Mouse (Mus musculus): ENCODE measurements around the gene A630095N17Rik. TPM values are rescaled to one million over a fixed set of nuclear protein-coding genes. Genes with fewer than 3 reads are reported as not detected.

The A630095N17Rik gene
- polyA plus RNA-seq, 1 experiment: not detected

- Histone ChIP-seq H3K4me1 (ENCODE audit: control insufficient read depth, insufficient read depth, low read length) (0 out of 2 replicates have a peak, but pooled peaks cover 3% of the 10 kb centered on the region), H3K4me3 (ENCODE audit: insufficient read depth, low read length) (peak overlapping the region; percentile 57), H3K27ac (ENCODE audit: insufficient read depth, low read length) (no peak overlapping the region; the same call in 1 of the 2 replicates)
- TF ChIP-seq POLR2A (IDR thresholded peaks at IDR 0.05; ENCODE audit: low read depth, low read length) (peak; percentile 52), CTCF (IDR thresholded peaks at IDR 0.05; ENCODE audit: borderline replicate concordance, insufficient read depth, low read length) (no peak)
Measured at GRCm38 (mm10) chr1:75208967-75209678, 22.8 kb downstream of the A630095N17Rik start.

DNA sequence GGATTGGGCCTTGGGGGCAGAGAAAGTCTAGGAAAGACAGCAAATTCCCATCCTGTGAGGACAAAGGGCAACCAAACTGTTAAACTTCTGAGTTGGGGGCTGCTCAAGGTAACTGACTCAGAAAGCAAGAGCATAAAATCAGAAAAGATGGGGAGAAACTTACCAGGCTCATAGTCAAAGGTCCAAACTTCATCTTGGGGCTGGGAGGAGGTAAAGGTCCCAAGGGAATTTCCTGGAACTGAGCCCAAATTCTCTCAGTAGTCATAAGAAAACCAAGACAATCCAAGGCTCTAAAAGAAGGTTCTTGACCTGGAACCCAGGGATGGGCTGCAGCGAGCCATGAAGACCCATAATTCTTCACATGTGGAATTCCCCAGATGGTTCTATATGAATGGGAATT, 30.7 kb downstream of the A630095N17Rik start:
- H3K4me1 ChIP-seq (ENCODE audit: control insufficient read depth, insufficient read depth, low read length): no peaks in the 10 kb centered on the region
- no peak for TF ChIP-seq CTCF (IDR thresholded peaks at IDR 0.05; ENCODE audit: borderline replicate concordance, insufficient read depth, low read length)
- no peak overlapping the region for H3K27ac ChIP-seq (ENCODE audit: insufficient read depth, low read length)
- no peak overlapping the region for H3K4me3 ChIP-seq (ENCODE audit: insufficient read depth, low read length)

DNA sequence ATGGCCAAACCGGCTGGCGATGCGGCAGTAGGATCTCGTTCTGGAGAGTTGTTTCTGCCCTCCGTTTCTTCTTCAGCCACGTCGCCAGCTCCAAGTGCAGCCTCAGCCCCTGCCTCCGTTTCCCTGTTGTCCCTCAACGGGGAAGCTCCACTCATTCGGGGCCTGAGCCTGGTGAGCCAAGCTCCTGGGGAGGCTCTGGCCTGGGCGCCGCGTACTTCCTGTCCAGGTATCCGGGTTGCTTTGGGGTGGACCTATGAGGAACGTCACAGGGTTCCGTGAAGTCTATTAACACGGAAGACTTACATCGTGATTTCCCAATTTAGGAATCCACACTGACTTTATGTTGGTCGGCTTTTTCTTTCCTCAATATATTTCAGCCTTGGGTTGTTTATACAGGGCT, 39.5 kb downstream of the A630095N17Rik start:
- 0 out of 2 replicates have a peak, but pooled peaks cover 5% of the 10 kb centered on the region for H3K4me1 ChIP-seq (ENCODE audit: control insufficient read depth, insufficient read depth, low read length)
- no peak; the same call in none of the 2 replicates for TF ChIP-seq POLR2A (IDR thresholded peaks at IDR 0.05; ENCODE audit: low read depth, low read length)
- no peak for TF ChIP-seq CTCF (IDR thresholded peaks at IDR 0.05; ENCODE audit: borderline replicate concordance, insufficient read depth, low read length)
- peak overlapping the region; percentile 90 for H3K27ac ChIP-seq (ENCODE audit: insufficient read depth, low read length)
- H3K4me3 ChIP-seq (ENCODE audit: insufficient read depth, low read length): peak overlapping the region; percentile 74

GRCm38 (mm10) chr1:75191622-75192402, 40.1 kb downstream of the A630095N17Rik start, which contains the start of the genes Ankzf1 and Atg9a:
Gene Ankzf1, plus strand, starts transcription at chr1:75192151.
Gene Atg9a, minus strand, starts transcription at chr1:75192196.
- 0 out of 2 replicates have a peak, but pooled peaks cover 5% of the 10 kb centered on the region for H3K4me1 ChIP-seq (ENCODE audit: control insufficient read depth, insufficient read depth, low read length)
- H3K27ac ChIP-seq (ENCODE audit: insufficient read depth, low read length): peak within 1 kb of the TSS; percentile 90
- no peak for TF ChIP-seq CTCF (IDR thresholded peaks at IDR 0.05; ENCODE audit: borderline replicate concordance, insufficient read depth, low read length)
- TF ChIP-seq POLR2A (IDR thresholded peaks at IDR 0.05; ENCODE audit: low read depth, low read length): peak; percentile 91
- H3K4me3 ChIP-seq (ENCODE audit: insufficient read depth, low read length): peak within 1 kb of the TSS; percentile 78

DNA sequence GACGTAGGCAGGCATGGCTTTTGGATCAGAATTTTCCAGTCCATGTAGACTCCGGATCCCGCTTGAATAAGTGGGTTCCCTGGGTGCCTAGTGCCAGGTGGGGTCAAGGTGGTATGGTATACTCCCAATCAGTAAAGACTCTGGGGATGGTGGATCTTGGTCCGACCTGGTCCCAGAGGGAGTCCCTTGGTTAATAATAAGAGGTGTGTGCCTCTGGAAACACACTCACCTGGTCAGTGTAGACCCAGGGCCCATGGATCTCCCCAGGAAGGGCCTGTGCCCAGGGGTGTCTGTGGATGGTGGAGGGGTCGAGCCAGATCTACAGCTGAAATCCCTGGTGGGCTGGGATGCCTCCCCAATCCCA, 40.7 kb downstream of the A630095N17Rik start:
- Histone ChIP-seq H3K27ac (ENCODE audit: insufficient read depth, low read length) (no peak overlapping the region), H3K4me3 (ENCODE audit: insufficient read depth, low read length) (peak overlapping the region; percentile 78), H3K4me1 (ENCODE audit: control insufficient read depth, insufficient read depth, low read length) (0 out of 2 replicates have a peak, but pooled peaks cover 5% of the 10 kb centered on the region)
- TF ChIP-seq POLR2A (IDR thresholded peaks at IDR 0.05; ENCODE audit: low read depth, low read length): no peak
- no peak for TF ChIP-seq CTCF (IDR thresholded peaks at IDR 0.05; ENCODE audit: borderline replicate concordance, insufficient read depth, low read length)

DNA sequence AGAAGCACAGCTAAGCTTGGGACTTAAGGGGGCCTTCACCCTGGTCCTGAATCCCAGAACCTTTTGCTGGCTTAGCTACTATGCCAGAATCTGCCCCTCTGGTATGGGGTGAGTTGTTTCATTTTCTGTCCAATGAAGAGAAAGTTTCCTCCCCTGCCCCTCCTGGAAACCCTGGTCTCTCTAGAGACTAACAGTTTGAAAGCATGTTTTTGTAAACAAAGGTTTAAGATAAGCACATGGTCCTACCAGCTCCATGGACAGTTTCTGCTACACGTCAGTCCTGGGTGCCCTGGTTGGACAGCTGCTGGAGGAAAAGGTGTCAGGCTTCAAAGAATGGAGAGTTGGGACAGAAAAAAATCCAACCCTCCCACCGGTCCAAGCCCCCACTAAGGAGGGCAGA, 41.3 kb downstream of the A630095N17Rik start:
- Histone ChIP-seq H3K27ac (ENCODE audit: insufficient read depth, low read length) (no peak overlapping the region), H3K4me1 (ENCODE audit: control insufficient read depth, insufficient read depth, low read length) (0 out of 2 replicates have a peak, but pooled peaks cover 5% of the 10 kb centered on the region), H3K4me3 (ENCODE audit: insufficient read depth, low read length) (no peak overlapping the region; the same call in 1 of the 2 replicates)
- TF ChIP-seq POLR2A (IDR thresholded peaks at IDR 0.05; ENCODE audit: low read depth, low read length) (no peak), CTCF (IDR thresholded peaks at IDR 0.05; ENCODE audit: borderline replicate concordance, insufficient read depth, low read length) (no peak)

DNA sequence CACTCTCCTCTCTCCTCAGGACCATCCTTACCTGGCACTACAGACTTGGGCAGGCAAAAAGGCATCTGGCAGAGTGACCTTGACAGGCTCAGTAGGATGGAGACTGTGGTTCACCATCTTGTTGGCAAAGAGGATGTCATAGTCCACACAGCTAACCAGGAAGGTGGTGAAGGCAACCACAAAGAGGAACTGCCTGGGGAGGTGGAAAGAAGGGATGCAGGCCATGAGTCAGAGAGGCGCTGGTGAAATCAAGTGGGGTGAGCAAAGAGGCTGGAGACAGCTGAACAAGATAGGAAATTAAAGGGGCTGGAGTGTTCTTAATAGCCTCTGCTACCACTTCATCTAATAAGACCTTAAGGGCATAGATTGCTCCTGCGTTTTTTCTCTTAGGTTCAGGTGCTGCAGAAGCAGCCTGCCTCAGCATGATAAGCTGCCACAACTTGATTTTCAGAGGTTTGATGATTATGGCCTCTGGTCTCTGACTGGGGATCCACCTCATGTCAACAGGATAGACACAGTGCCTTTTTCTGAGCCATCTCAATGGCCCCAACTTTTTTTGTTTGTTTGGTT, 43.9 kb downstream of the A630095N17Rik start:
- no peak overlapping the region for H3K4me3 ChIP-seq (ENCODE audit: insufficient read depth, low read length)

GRCm38 (mm10) chr1:75187126-75187525, 44.8 kb downstream of the A630095N17Rik start:
- H3K27ac ChIP-seq (ENCODE audit: insufficient read depth, low read length): no peak overlapping the region
- TF ChIP-seq POLR2A (IDR thresholded peaks at IDR 0.05; ENCODE audit: low read depth, low read length): no peak
- TF ChIP-seq CTCF (IDR thresholded peaks at IDR 0.05; ENCODE audit: borderline replicate concordance, insufficient read depth, low read length): no peak
- H3K4me3 ChIP-seq (ENCODE audit: insufficient read depth, low read length): no peak overlapping the region
- no peaks in the 10 kb centered on the region for H3K4me1 ChIP-seq (ENCODE audit: control insufficient read depth, insufficient read depth, low read length)

More for the DNA sequence above, 43.9 kb downstream of the A630095N17Rik start:
- Histone ChIP-seq H3K27ac (ENCODE audit: insufficient read depth, low read length) (no peak overlapping the region), H3K4me1 (ENCODE audit: control insufficient read depth, insufficient read depth, low read length) (0 out of 2 replicates have a peak, but pooled peaks cover under 1% of the 10 kb centered on the region)
- TF ChIP-seq POLR2A (IDR thresholded peaks at IDR 0.05; ENCODE audit: low read depth, low read length) (no peak), CTCF (IDR thresholded peaks at IDR 0.05; ENCODE audit: borderline replicate concordance, insufficient read depth, low read length) (no peak)

DNA sequence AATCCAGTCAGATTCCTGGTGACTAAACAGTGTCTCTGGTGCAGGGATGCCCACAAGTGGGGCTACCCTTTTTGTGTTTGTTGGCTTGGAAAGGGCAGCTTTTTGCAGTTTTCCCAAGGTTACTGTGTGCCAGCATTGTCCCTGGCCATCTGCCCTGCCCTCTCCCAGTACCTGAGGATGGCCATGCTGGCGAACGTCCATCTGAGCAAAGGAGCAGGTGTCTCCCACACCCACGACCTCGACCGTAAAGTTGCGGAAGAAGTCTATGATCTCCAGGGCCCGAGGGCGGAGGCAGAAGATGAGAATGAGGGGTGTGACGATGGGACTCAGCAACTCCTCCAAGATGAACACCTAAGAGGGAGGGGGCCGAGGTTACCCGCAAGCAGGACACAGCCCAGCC, 46.4 kb downstream of the A630095N17Rik start:
- Histone ChIP-seq H3K4me3 (ENCODE audit: insufficient read depth, low read length) (no peak overlapping the region), H3K27ac (ENCODE audit: insufficient read depth, low read length) (no peak overlapping the region), H3K4me1 (ENCODE audit: control insufficient read depth, insufficient read depth, low read length) (no peaks in the 10 kb centered on the region)
- TF ChIP-seq POLR2A (IDR thresholded peaks at IDR 0.05; ENCODE audit: low read depth, low read length) (no peak), CTCF (IDR thresholded peaks at IDR 0.05; ENCODE audit: borderline replicate concordance, insufficient read depth, low read length) (no peak)

Data from embryonic fibroblast, embryonic 13.5 days (primary cell).